Mouse (Mus musculus): ENCODE measurements around the gene Vmn2r63.
"Not testable (repeated sequence)": the region's sequence is repeated elsewhere in the genome, so short reads cannot be mapped to it uniquely, and the experiment has no call there.

Gene Vmn2r63

DNA sequence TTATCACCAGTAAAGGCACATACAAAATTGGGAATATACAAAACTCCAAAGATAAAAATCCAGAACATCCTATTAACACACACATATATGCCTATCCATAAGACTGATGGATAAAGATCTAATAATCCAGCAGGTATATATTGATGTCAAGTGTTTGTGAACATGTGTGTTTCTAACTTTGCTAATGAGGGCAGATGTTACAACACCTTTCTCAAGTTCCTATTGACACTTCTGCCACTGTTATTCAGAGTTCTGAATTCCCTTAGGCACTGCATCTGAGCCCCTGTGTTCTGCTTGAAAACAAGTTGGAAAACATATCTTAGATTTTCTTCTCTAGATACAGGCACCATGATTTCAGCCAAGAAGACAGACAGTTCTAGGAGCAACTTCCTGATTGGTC, at the start of gene Vmn2r63:
Vmn2r63 (minus strand) TSS at position 101 of the 400 bp plus-strand sequence.
- DNase-seq (ENCODE audit: low spot score), result not testable (repeated sequence)

- no peak for DNase-seq (ENCODE audit: low spot score)
Observed at GRCm38 (mm10) chr7:42980739-42981138, 47.1 kb upstream of the Vmn2r63 start.

DNA sequence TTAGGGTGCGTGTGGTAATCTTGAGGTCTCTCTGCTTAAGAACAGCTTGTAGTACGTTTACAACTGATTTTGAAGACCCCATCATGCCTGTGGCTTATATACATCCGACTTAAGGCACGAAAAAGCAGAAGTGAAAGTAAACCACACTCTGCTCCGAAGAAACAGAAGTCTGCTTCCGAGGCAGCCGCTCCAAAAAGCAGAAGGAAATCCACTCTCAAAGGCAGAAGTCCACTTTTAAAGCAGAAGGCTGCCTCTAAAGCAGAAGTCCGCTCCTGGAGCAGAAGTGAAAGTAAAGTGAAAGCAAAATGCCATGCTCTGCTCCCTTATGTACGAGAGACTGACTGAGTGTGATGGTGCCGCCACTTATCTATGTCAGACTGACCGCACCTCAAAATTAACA, 46.5 kb upstream of the Vmn2r63 start:
- no peak for DNase-seq (ENCODE audit: low spot score)

DNA sequence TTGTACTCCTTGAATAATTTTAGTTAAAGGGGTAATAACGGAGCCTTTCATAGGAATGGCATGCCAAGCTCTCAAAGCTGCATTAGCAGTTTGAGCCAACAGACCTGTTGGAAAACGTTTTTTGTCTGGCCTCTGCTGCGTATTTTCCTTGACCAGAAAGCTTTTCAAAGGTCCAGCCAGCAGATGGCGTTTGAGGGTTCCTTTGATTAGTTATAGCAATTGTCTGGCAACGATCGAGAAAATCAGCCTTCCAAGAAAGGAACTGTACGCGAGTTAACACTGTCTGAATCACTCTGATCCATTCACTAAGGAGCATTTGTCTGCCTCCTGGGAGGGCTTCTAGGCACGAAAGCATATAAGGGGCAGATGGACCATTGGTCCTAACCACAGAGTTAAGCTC, 31.6 kb upstream of the Vmn2r63 start:
- DNase-seq (ENCODE audit: low spot score), result no peak

DNA sequence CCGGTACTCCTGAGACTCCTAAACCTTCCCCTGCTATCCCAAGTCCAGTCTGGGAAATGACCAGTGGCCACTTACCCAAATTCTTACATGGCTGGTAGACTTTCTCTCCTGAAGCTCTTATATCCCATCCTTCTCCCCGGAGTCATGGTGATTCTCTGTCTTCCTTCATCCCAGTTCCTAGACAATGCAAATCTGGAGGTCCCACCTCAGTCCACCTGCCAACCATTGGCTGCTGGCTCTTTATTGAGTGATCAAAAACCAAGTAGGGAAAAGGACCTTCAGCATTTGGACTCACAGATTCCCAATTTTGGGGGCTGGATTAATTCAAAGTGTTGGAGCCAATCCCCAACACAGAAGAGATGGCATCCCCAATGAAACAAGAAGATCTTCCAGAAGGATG, 35.6 kb downstream of the Vmn2r63 start:
- DNase-seq (ENCODE audit: low spot score), result not testable (repeated sequence)

GRCm38 (mm10) chr7:42878090-42878489, 55.5 kb downstream of the Vmn2r63 start:
- DNase-seq (ENCODE audit: low spot score), result no peak

DNA sequence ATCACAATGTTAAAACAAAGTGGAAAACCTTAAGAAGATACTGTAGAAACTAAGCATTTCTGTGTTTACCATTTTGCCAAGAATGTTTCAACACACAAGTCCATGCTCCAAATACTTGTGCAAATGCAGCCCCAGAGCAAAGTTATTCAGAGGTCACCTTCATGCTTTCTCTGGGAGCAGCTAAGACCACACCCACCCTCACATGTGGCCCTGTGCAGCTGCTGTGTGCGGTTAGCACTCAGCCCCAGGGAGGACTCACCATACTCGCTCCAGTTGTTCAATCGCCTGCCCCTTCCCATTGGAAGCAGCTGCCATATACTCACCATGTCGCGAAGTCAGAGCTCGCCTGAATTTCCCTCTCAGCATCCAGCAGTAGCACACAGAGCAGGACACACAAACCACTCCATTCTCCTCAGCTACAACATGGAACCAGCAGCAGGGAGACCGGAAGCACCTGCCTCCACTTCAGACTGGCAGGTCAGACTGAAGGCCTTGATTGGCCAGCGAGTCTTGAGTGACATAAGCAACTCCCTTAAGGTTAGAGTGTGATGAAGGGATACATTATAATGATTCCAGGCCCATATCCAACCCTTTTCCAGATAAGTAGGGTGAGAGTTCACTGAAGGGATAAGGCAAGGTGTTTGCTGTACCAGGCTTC, 66.7 kb downstream of the Vmn2r63 start, which contains the start of gene Gm2381:
Gm2381 (minus strand) TSS at position 434 of the 658 bp plus-strand sequence.
- DNase-seq (ENCODE audit: low spot score), result not testable (repeated sequence)
